Mouse (Mus musculus) natural killer cell, adult 2 months (primary cell): ENCODE data around the gene Sox18.

ENCODE experiments used
- DNase-seq, 2 experiments: peaks; one replicate each; pipeline ENCODE4 v3.0.0; 2022; ENCODE audit warnings: low spot score in 2 of 2

Gene Sox18

DNA sequence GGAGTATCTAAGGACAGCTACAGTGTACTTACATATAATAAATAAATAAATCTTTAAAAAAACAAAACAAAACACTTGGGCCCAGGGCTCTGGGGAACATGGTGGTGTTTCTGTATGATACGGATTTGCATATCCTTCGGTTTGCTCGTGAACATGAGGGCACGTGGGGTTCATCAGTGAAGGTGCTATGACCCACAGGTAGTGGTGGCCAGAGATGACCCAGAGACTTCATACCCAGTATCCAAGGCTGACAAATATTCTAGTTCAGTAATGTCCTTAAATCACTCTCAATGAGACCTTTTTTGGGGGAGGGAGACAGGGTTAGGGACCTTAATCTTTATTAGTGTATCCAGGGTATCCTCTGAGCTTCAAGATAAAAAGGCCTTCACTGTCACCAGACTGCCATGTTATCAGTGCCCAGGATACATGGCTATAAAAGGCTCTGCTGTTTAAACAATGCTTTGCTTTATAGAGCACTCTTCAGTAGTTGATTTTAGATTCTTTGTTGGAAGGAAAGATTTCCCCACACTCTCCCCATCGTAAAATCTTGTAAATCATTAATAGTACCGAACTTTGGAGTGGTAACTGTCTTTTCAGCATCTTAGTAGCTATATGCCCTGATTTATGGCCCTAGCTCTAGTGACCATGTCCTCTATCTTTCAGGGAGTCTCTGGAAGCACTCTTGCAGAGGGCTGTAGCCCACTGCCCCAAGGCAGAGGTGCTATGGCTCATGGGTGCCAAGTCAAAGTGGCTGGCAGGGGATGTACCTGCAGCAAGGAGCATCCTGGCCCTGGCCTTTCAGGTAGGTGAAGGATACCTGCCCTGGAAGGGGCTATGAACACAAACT is 24.6 kb downstream of the Sox18 start:
- no peak for DNase-seq

DNA sequence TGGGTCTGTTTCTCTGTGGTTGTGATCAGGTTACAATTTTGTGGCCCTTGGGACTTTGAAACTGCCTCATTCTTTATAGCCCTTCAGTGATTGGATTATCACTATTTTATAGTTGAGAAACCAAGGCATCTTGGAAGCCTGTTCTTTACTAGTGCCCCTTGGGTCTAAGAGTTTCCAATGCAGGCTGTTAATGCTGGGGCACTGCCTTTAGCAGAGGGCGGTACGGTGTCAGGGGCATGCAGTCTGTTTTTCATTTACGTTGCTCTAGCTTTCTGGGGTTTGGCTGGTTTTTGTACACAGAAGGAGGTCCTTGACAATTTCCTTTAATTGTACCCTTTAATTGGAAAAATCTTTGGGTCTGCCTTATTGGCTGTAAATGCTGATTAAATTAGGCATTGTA is 25.8 kb downstream of the Sox18 start:
- no peak for DNase-seq

DNA sequence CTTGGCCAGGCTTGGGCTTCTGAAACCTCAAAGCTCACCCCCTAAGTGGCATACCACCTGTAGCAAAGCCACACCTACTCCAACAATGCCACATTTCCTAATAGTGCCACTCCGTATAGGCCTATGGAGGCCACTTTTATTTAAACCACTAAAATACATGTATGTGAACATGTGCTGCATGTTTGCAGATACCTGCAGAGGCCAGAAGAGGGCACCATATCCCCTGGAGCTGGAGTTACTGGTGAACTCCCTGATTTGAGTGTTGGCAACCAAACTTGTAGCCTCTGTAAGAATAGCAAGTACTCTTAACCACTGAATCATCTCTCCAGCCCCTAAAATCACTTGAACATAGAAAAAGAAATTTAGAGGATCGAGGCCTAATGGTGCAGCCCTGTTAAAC is 27.1 kb downstream of the Sox18 start:
- peak; percentile 17 to 49 for DNase-seq

DNA sequence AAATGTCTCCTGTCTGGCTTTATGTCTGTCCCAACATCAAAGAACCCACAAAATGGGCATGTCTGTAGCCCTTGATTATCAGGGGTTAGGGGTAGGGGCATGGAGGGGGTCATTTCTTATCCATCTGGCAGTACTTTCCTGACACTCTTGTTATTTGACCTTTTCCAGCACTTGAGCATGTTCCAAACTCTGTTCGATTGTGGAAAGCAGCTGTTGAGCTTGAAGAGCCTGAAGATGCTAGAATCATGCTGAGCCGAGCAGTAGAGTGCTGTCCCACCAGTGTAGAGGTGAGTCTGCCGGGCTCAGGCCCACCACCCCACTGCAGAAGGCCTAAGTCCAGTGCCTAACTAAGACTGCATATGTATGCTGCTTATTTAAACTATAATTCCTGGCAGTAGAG is 35.6 kb downstream of the Sox18 start:
- no peak for DNase-seq

DNA sequence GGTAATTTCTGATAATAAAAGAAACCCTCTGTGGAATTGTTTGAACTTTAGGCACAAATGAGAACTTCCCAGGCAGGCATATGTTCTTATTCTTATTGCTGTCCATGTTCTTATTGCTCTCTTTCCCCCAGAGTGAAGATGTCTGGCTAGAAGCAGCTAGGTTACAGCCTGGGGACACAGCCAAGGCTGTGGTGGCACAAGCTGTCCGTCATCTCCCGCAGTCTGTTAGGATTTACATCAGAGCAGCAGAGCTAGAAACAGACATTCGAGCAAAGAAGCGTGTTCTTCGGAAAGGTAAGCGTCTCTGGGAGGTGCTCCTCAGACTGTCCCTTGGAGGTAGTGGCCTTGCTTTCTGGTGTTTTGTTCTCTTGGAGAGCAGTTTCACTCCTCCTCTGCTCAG is 38.8 kb downstream of the Sox18 start:
- no peak for DNase-seq

DNA sequence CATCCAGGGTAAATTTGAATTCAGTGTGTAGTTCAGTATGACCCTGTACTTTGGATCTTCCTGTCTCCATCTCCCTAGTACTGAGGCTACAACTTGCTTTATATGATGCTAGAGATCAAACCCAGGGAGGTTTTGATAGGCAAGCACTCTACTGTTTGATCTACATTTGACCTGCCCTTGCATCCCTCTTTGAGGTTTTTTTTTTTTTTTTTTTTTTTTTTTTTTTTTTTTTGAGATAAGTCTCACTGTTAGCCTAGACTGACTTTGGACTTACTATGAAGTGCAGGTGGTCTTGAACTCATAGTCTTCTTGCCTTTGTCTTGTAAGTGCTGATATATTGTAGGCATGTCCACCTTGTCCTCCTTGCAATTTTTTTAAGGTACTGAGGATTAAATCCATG is 43.0 kb downstream of the Sox18 start:
- no peak for DNase-seq

DNA sequence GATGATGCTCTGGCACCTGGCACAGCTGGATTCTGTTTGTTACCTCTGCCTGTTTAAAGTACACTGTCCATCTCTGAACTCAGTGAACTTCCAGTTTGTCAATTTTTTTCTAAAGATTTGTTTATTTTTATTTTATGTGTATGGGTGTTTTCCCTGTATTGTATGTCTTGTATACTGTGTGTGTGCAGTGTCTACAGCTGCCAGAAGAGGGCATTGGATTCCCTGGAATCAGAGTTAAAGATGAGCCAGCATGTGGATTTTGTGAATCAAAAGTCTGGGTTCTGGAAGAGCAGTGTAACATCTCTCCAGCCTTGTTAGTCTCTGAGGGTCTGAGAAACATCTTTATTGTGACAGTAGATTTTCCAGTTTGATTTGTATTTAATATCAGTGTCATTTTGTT is 48.0 kb downstream of the Sox18 start:
- no peak for DNase-seq
